Mouse (Mus musculus) E14TG2a.4 (cell line): ENCODE results near the gene Tube1.

Experiments
- CTCF ChIP-seq: conservative IDR thresholded peaks from 2 replicates; pipeline ENCODE4 v1.5.1; 2014; ENCODE audit warnings: low read length
- NANOG ChIP-seq: IDR thresholded peaks from 2 replicates; pipeline ENCODE4 v1.6.1; 2014; ENCODE audit warnings: borderline replicate concordance, low read length, mixed read lengths
- POU5F1 ChIP-seq: IDR thresholded peaks from 2 replicates; pipeline ENCODE4 v1.6.1; 2014; ENCODE audit warnings: low read length, borderline replicate concordance

DNA sequence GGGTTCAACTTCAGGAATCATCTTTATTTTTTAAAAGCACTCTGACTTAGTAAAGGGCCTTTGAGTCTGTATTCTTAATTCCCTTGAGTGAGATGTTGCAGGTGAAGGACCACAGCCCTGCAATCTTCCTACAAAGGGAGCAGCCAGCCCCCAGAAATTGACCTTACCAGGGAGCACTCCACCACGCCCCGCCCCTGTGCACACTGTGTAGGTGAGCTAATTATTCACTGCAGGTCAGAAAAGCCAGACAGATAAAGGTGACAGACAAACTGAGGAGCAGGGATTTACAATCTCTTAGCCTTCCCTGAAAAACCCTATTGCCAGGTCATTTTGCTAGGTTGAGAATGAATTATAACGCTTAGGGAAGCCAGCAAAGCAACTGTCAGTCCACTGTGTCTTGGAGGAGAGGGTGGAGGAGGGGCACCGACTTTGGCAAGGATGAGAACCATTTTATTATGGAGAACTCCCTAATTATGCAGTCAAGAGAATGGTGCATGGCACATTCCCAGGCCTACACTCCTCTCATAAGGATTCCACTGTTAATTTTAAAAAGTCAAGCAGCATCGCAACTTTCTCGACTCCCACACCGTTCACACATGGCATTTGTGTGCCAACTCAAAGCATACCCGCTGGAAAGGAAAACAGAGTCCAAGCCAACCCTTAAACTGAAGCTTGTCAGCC, 51.2 kb downstream of the Tube1 start:
- TF ChIP-seq CTCF (no peak), POU5F1 (no peak), NANOG (no peak)
